Mouse (Mus musculus) frontal cortex, postnatal 10 days (tissue): ENCODE results near the gene Ldhd.

Experiments
- DNase-seq, 2 experiments: peaks; one replicate each; pipeline ENCODE4 v3.0.0; 2022; ENCODE audit warnings: low spot score in 2 of 2, mixed read lengths in 1 of 2

The Ldhd gene

GRCm38 (mm10) chr8:111594951-111595350 lies 35.2 kb downstream of the Ldhd start:
- DNase-seq, result no peak

- DNase-seq, result no peak
These were observed 35.9 kb downstream of the Ldhd start for GRCm38 (mm10) chr8:111594044-111594840.

- DNase-seq, result no peak
These were observed 37.7 kb downstream of the Ldhd start for GRCm38 (mm10) chr8:111592390-111592910.

GRCm38 (mm10) chr8:111591176-111591575 lies 39.0 kb downstream of the Ldhd start:
- no peak for DNase-seq

GRCm38 (mm10) chr8:111590214-111590613 lies 40.0 kb downstream of the Ldhd start:
- no peak for DNase-seq

- DNase-seq, result no peak
These were observed 41.8 kb downstream of the Ldhd start for GRCm38 (mm10) chr8:111588336-111588735.

- DNase-seq, result no peak
These were observed 42.6 kb downstream of the Ldhd start for GRCm38 (mm10) chr8:111587545-111588094.

- DNase-seq, result no peak
These were observed 45.2 kb downstream of the Ldhd start for GRCm38 (mm10) chr8:111584946-111585345.

- no peak for DNase-seq
These were observed 47.8 kb downstream of the Ldhd start for GRCm38 (mm10) chr8:111582386-111582785.

GRCm38 (mm10) chr8:111580306-111580705 lies 49.9 kb downstream of the Ldhd start:
- DNase-seq, result no peak

GRCm38 (mm10) chr8:111579318-111579717 lies 50.9 kb downstream of the Ldhd start:
- no peak for DNase-seq

GRCm38 (mm10) chr8:111577880-111578533 lies 52.2 kb downstream of the Ldhd start:
- no peak for DNase-seq

GRCm38 (mm10) chr8:111576501-111576900 lies 53.7 kb downstream of the Ldhd start:
- DNase-seq, result no peak

- DNase-seq, result no peak
These were observed 54.7 kb downstream of the Ldhd start for GRCm38 (mm10) chr8:111575492-111575891.

- no peak for DNase-seq
These were observed 56.2 kb downstream of the Ldhd start for GRCm38 (mm10) chr8:111574016-111574415.
